Mouse (Mus musculus): ENCODE data around the gene Atrnl1.

Atrnl1 gene

DNA sequence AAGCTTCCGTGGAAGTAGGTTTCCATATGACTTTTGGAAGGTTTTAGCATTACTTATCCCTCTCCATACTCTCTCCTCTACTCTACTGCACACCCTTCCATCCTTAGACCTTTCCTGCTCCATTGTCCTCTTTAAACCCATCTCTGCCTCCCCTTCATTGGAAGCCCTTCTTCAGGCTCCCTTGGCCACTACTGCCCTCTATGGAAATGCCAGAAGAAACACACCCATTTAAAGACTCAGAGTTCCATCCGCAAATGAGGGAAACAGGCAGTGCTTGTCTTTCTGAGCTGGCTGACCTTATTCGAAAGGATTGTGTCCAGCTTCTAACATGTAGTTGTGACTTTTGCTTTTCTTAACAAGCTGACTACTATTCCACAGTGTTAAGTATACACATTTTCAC, 81.7 kb downstream of the Atrnl1 start:
- ATAC-seq (ENCODE audit: low TSS enrichment), result no peak

DNA sequence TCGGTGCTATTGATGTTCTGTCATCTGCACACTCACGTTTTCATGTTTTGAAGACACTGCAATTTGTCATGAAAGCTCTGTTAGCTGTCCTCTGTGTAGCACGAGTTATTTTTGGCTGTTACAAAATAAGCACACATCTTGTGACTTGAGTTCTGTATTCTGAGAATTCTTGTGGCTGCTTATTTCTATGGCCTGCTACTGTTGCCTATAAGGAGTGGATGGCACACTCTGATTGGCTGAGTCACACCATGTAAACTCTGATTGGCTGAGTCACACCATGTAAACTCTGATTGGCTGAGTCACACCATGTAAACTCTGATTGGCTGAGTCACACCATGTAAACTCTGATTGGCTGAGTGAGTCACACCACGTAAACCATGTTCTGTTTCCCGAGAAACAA, 85.9 kb downstream of the Atrnl1 start:
- ATAC-seq (ENCODE audit: low TSS enrichment), result peak; percentile 93

DNA sequence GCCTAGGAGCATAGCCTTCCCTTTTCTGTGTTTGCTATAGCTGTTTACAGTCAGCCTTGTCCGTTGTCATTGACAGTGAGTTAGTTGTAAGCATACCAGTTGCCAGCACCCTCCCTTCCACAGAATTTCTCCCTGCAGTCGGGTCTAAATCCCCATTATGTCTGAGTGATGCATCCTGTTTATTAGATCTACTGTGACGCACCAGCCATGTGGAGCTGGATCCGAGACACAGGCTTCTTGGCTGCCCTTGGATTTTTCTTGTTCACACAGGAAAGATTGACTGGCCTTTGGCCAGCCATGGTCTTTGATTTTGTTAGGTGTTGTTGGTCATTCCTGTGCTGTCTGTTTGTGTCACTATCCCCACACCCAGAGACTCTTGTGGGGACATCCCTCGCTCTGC, 102.3 kb downstream of the Atrnl1 start:
- ATAC-seq (ENCODE audit: low TSS enrichment), result no peak; the same call in 1 of the 2 replicates

DNA sequence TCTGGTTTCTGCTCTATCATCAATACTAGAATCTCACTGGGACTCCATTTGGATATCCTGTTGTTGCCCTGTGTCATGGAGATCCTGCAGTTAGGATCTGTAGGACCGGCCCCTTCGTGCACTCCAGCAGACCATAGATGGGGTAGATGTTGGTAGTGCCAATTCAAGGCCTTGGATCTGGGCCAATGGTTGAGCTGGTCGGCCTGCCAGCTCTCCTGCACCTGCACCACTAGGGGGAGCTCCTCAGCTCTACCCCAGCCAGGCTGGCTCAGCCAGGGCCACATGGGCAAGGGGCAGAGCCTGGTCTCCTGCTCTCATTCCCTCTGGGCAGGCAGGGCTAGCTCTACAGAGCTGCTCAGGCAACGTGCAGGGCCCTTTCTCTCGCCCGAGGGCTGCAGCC, 114.1 kb downstream of the Atrnl1 start:
- ATAC-seq (ENCODE audit: low TSS enrichment), result no peak

DNA sequence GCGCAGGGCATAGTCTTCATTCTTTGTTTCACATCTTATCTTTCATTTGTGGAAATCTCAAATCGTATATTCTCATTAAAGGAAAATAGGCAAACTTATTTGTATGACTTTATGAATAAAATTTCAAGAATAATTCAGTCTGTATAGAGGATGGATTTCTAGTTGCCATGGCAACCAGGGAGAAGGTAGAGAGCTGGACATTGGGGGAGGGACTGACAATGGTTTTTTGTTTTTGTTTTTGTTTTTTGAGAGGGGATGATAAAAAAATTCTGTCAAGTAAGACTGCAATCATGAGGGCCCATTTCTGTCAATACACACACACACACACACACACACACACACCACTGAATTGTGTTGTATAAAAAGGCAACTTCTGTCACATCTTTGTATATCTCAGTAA, 114.5 kb downstream of the Atrnl1 start:
- no peak for ATAC-seq (ENCODE audit: low TSS enrichment)

DNA sequence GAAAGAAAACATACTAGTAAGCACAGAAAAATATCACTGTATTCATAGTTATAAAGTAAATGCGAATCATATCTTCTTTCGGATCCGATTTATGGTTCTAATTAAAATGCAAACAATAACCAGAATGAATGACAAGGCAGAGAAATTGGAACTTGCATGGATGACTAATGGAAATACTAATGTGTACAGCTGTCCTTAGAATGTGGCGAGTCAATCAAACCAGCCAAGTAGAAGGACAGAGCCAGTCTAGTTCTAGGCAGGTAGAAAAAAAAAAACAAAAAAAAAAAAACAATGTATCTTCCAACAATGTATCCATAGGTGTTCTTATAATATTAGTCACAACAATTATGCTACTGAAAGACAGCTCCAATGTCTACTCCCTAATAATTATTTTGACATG, 116.2 kb downstream of the Atrnl1 start:
- ATAC-seq (ENCODE audit: low TSS enrichment), result no peak

DNA sequence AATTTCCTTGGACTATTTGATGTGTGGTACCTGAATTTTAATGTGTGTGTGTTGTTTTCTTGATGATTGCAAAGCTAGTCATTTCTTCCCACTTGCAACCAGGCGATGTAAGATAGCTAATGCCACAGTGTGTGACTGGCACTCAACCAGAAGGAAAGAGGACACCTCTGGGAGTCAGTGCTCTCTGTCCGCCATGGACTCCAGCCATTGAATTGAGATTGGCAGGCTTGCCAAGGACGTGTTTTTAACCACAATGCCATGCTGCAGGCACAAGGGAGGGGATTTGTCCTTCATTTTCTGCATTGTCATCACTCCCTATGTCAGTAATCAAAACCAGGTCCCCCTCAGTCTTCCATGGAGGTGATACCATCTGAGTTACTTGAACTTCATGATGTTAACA, 126.6 kb downstream of the Atrnl1 start:
- ATAC-seq (ENCODE audit: low TSS enrichment), result no peak

DNA sequence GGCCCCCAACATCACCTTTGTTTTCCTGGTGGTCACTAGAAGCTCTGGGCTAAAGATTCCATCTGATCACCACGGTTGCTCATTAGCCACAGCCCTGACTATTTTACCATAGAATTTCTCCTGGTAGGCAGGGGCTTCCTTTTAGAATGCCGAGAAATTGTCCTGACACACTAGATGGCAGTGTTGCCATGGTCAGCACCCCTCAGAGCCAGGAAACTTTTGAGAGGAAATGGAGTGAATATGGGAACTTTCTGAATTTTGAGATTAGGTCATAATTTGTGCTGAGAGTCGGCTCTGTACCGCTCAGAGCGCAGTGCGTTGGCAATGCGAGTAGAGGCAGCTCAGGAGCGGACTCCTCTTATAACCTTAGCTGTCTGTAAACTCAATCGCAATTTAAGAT, 134.7 kb downstream of the Atrnl1 start:
- peak; percentile 64; the same call in 1 of the 2 replicates for ATAC-seq (ENCODE audit: low TSS enrichment)

DNA sequence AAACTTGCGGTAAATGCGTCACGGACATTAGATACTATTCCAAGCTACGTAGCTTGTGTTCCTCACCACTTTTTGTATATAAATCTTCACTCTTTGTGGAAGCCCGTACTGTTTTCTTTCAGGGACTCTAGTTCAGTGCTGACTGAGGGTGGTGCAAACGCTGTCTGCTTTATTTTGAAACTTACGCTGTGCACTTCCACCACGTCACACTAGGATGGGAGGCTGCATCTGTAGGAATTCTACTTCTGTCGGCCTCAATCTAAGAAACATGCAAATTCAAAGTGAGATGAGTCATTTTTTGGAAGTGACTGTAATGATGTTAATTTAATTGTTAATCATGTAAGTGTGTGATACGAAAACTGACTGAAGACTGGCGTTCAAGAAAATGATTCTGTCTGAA, 135.7 kb downstream of the Atrnl1 start:
- peak; percentile 78; the same call in 1 of the 2 replicates for ATAC-seq (ENCODE audit: low TSS enrichment)

DNA sequence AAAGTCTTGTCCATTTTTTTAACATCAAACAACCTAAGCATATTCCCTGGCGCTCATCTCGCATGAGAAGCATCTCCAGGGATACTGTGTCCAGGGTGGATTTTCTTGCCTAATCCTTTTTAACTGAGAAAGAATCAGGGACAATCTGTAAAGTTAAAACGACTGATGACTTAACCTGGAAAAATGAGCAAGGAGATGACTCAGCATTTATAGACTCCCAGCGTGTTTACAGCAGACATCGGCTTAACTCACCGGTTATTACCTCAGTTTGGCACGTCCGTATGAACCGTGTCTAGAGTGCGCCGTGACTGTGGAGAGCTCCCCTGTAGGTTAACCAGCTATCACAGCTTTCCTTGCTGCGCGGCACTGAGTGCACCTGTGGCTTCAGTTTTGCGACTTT, 141.4 kb downstream of the Atrnl1 start:
- ATAC-seq (ENCODE audit: low TSS enrichment), result no peak

DNA sequence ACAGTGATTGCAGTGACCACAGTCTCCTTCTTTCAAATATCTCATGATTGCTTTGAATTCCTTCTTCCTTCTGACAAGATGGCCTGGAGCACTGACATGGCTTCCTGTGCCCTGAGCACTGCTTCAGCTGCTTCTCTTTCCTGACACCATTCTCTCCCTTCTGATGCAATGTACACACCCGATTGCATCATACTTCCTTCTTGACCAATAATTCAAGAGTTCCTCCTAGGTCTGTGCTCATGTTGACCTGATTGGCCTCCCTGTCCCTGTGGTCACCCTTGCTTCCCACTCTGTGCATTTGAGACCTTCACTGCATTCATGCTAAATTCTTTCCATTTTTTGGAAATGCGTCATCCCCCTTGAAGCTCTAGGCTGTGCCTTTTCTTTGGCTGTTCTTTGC, 151.7 kb downstream of the Atrnl1 start:
- no peak for ATAC-seq (ENCODE audit: low TSS enrichment)

DNA sequence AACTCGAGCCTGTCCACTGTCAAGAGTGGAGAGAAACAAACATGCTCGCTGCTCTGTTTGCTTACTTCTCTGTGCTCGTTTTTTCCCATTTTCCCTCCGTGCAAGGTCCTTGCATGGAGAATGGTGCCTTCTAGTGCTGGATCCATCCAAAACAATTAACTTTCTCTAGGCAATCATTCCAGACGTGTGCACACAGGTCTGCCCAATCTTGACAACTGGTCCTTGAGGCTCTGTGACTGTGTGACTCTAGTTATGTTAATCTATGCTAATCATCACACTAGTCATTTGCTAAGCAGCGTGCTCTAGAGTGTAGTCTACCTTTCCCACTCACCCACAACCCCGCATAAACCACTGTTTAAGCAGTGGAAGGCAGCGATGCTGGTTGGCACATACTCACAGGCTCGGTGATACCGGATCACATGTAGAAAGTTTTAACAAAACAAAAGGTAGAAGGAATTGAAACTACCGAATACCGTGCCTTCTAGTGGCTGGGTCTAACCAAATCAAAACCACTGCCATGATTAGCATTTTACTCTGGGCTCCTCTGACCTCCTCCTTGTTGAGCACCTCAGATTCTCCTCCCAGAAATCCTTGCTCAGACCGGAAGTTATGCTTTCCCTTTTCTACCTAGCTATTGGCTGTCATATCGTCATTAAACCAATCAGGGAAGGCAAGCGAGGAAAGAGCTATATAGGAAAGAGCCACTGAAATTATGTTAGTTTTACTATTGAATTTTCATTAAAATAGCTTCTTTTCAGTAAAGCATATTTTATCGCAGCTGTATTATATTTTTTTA, 153.9 kb downstream of the Atrnl1 start:
- no peak for ATAC-seq (ENCODE audit: low TSS enrichment)

DNA sequence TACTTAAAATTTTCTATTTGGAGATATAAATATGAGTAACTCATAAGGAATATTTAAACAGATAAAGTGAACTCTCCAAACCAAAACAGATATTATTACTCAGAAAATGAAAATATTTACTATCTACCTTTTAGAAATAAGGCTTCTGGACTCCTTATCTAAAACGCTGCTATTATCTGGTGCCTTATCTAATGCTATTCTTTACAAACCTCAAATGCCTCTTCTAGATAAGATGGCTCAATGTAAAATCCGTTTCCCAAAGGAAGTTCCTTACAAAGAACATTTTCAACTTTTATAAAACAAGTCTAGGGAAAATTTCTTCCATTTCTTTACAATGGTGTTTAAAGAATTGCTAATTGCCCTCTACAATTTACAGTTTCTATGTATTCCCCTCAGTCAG, 156.2 kb downstream of the Atrnl1 start:
- no peak for ATAC-seq (ENCODE audit: low TSS enrichment)

DNA sequence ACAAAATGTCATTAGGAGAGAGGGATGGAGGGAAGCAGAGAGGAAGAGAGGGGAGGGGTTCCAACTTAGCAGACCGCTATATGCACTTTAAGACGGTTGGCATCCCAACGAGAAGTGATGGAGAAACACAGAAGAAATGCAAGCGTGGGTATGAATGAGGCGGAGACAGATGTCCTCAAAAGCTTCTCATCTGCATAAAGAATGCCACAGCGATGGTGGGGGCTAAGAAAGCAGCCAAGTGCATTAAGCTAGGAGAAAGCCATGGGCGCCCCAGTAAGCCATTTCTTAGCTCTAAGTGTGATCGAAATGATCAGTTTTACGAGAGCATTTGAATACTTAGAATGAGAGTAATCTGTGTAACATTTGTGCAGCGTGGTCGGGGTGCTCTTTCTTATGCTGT, 157.8 kb downstream of the Atrnl1 start:
- peak; percentile 89 for ATAC-seq (ENCODE audit: low TSS enrichment)

DNA sequence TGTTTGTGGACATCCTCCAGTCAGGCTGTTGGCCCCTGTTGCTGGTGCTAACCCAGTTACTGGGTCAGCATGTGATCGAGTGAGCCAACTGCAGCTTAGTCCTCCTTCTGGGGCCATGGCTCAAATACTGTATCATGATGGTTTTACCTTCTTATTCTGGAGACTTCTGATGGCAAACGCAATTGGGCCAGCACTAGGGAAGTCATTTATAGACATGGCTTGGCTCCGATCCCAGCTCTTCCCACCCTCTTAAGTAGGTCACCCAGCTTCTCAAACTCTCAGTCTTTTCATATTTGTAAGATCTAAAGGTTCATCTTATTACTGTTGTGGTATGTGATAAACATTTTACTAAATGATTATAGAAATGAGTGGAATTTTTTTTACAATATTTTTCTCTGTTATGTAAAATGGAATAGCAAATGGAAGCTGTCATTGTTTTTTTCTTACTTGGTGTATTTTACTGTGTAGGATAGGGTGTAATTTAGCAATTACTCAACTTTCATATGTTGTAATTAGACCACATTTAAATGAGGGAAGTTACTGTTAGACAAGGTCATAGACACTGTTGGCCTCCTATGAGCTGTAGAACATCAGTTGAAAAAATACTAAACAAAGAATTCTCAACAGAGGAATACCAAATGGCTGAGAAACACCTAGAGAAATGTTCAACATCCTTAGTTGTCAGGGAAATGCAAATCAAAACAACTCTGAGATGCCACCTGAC, 171.7 kb downstream of the Atrnl1 start:
- peak; percentile 85 for ATAC-seq (ENCODE audit: low TSS enrichment)

DNA sequence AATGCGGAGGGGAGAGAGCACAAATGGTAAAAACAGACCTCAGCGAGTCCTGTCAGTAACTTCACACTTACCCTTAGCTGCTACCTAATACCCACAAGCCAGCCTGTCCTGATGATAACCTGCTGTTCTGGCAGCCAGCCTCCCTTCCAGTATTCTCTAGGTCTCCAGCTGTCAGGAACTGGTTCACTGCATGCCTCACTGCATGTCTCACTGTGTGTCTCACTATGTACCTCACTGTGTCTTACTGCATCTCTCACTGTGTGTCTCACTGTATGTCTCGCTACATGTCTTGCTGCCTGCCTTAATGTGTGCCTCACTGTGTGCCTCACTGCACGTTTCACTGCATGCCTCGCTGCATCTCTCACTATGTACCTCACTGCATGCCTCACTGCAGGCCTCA, 175.9 kb downstream of the Atrnl1 start:
- no peak; the same call in 1 of the 2 replicates for ATAC-seq (ENCODE audit: low TSS enrichment)

DNA sequence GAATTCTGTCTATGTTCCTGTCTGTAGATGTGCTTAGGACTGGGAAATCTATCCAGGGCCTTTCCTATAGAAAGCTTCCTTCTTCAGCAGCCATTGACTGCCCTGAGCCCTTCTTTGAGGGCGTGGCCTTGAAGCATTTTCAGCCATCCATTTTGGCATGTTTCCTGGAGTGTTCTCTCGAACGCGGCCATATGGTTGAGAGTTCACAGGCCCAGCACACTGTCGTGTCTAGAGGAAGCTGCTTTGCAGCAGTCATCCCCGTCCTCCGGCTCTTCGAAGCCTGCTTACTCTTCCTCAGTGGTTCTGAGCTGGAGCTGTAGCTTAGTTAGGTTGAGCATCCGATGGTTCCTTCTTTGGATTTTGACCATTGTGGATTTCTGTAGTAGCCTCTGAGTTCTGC, 191.4 kb downstream of the Atrnl1 start:
- ATAC-seq (ENCODE audit: low TSS enrichment), result no peak

DNA sequence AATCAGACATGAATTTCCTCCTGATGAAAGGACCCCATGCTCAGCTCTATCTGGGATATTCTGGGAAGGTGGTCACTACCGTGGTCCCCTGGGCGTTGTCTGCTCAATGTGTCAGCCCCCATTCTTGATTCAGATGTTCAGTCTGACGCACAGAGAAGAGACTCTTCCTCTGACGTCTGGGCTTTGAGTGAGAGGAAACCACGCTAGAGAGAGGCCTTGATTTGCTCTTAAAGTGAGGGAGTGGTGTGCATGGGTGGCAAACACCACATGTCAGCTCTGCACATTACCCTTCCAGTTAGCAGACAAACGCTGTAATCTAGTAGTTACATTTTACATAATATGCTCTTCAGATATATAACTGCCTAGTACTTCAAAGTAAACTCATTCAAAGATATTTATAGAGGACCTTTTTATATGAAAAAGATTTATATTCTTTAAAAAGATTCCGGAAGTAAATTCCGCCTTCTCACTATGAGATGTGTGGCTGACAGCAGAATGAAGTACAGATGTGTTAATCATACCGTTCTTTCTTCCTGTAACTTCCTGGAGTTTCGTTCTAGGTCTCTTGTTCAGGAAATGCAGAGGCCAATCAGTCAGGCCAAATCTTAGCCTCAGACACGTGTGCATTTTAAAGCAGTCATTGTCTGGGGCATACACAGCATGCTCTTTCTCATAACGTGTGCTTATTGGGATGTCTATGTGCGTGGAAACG, 192.1 kb downstream of the Atrnl1 start:
- peak; percentile 94 for ATAC-seq (ENCODE audit: low TSS enrichment)

DNA sequence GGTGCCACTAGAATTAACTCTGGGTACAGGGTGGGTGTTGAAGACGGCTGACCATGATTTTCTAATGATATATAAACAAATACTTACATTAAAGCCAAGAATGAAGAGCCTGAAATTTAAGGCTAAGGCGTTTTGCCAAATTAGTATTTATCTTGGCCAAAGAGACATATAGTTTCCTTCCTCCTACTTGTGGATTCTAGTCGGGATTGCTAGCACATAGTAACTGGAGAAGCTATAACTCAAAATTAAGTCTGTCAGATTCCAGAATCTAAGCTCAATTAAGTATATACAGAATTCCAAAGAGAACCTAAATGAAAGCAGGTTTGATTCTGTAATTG, 192.6 kb downstream of the Atrnl1 start:
- no peak for ATAC-seq (ENCODE audit: low TSS enrichment)

DNA sequence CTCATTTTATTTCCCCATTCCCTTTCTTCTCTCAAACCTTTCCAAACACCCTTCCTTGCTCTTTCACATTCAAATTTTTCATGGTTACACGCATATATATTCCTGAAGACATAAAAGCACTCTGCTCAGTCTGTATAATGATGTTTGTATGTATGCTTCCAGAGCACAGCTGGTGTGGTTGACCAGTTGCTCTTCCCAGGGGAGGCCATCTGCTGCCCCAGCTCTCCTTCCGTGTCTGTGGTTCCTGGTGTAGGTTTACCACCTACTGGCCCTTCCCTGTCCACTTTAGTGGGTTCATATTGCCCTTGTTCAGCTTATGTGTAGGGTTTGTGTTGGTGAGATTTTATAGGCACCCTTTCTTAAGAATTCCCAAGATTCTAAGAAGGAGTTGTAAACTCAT, 197.5 kb downstream of the Atrnl1 start:
- ATAC-seq (ENCODE audit: low TSS enrichment), result no peak

DNA sequence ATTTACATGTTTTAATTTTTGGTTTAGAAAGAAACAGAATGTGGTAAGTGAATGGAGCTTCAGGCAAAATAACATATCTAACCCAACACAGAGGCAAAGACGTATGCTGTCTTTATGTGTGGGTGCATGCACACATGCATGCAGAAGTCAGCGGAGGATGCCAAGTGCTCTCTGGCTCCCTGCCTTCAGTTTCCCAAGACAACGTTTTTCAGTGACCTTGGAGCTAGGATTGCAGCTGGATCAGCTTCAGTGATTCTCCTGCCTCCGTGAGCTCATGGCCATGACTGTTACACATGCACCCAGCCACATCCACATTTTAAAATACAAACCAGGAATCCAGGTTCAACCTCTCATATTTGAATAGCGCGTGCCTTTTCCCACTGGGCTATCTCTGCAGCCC, 203.5 kb downstream of the Atrnl1 start:
- ATAC-seq (ENCODE audit: low TSS enrichment), result no peak

DNA sequence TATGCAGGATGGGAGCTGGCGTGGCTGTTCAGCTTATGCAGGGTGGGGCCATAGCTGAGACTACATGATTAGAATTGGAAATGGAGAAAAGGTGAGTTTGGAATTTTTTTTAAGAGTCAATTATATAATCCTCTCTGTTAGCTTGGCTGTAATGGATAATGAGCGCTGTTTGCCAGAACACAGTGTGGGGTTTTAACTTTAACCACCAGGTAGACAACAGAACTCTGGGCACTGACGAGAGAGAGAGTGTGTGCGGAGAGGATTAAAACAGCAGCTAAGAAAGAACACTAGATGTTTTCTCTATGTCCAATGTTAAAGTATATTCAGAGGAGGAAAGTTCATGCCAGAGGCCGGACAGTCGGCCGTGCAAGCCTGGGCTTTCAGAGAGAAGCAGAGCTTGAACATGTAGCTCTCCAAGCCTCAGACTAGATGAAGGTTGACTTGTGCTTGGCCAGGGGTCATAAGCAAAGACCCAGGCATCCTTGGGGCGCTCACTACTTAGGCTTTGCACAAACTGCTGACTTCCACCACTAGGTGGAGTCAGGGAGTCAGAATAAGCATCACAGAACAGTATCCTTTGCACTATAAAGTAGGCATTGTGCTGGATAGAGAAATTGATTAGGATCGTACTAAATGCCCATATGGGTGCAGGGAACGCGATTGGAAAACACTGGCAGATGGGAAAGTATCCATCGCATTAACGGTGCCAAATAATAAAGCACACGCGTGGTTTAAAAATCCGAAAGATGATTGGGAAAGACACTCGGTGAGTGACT, 205.6 kb downstream of the Atrnl1 start:
- ATAC-seq (ENCODE audit: low TSS enrichment), result peak; percentile 73

Measured in frontal cortex, adult (tissue).